Mouse (Mus musculus) limb, embryonic 15.5 days (tissue): ENCODE measurements around the gene Spout1. TPM values are rescaled to one million over a fixed set of nuclear protein-coding genes. Genes with fewer than 3 reads are reported as not detected.

Experiments used
- ATAC-seq: fragments of 200-750 bp; cut with Nextera tagmentation; 2 replicates; pipeline ENCODE4 v1.8.0; 2017; ENCODE audit warnings: low read depth, moderate TSS enrichment; ENCODE audit not compliant: insufficient number of reproducible peaks, low FRiP score, low TSS enrichment
- H3K27ac ChIP-seq: fragments of 300-500 bp; sonication (generic); 2 replicates; pipeline ENCODE4 v1.5.1; 2015; ENCODE audit warnings: moderate library complexity, mild to moderate bottlenecking, inconsistent platforms
- H3K27me3 ChIP-seq: fragments of 300-500 bp; sonication (generic); 2 replicates; pipeline ENCODE4 v1.6.1; 2015; ENCODE audit warnings: inconsistent platforms
- H3K36me3 ChIP-seq: fragments of 300-500 bp; sonication (generic); 2 replicates; pipeline ENCODE4 v1.6.1; 2015; ENCODE audit warnings: inconsistent platforms
- H3K4me1 ChIP-seq: fragments of 300-500 bp; sonication (generic); 2 replicates; pipeline ENCODE4 v1.6.1; 2015; ENCODE audit warnings: inconsistent platforms
- H3K4me2 ChIP-seq: fragments of 300-500 bp; sonication (generic); 2 replicates; pipeline ENCODE4 v1.6.1; 2015; ENCODE audit warnings: mild to moderate bottlenecking, inconsistent platforms
- H3K4me3 ChIP-seq: fragments of 300-500 bp; sonication (generic); 2 replicates; pipeline ENCODE4 v1.5.1; 2015; ENCODE audit warnings: mild to moderate bottlenecking, inconsistent platforms
- H3K9ac ChIP-seq: fragments of 300-500 bp; sonication (generic); 2 replicates; pipeline ENCODE4 v1.6.1; 2015; ENCODE audit warnings: inconsistent platforms
- H3K9me3 ChIP-seq: fragments of 300-500 bp; sonication (generic); 2 replicates; pipeline ENCODE4 v1.6.1; 2016; ENCODE audit warnings: inconsistent platforms
- WGBS: fragments of 180-500 bp; shearing (Covaris S2); methylation state at CpG from one replicate; pipeline ENCODE4 v1.1.7; 2015; 5-methylcytosine and 5-hydroxymethylcytosine counted together
- polyA plus RNA-seq: library from polyadenylated mRNA; unstranded; fragments of >200 nt; fragmentation: Nextera tagmentation; extraction: Ambion mirVana; gene quantifications from 2 replicates; pipeline ENCODE4 v1.2.1, GENCODE M21; 2015

Spout1 gene
- polyA plus RNA-seq, result 75.0 and 75.2 TPM in 2 replicates

DNA sequence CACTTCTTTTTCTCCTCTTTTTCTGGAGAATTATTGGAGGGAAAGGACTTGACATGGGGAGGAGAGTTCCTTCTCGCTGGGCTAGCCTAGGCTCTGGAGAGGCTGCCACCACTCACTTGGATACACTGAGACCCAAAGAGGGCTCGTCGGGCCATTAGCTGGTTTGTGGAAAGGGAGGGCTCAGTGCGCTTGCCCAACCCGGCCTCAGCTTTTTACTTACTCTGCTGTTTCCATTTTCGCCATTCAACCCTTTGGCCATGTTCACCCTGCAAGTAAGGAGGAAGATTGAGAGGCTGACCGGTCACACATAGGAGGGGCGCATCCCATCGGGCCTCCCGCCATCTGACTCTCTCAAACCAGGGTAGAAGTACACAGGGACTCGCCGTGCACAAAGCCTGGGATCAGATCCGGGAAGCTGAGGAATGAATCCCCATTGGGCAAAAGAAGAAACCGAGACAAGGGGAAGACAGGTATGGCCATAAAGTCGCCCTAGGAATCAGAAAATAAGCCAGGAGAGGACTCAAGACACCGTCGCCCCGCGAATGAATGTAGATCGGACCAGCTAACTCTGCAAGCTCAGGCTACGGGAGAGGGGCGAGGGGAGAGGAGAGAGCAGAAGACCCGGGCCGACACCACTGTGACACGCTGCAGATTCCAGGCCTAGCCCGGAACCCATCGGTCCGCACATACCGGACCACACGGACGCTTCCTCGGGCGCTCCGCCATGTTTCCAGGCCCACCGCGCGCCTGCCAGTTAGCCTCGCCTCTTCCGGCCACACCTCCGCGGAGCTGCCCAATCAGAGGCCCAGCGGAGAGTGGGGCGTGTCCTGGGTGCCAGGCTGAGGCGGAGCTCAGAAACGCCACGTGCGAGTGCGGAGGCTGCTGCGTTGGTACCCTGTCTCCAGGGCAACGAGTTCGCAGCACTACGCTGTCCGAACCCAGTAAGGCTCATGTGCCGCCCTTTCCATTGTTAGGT, at the start of gene Spout1:
Spout1 (minus strand) TSS at position 760 of the 976 bp plus-strand sequence.
- Histone ChIP-seq H3K4me1 (peaks cover 15% of the 10 kb centered on the region), H3K27ac (peak within 1 kb of the TSS; percentile 71), H3K4me3 (peak within 1 kb of the TSS; percentile 73), H3K9ac (peak within 1 kb of the TSS; percentile 76), H3K9me3 (no peaks in the 10 kb centered on the region), H3K36me3 (peaks cover 41% of the 10 kb centered on the region), H3K4me2 (peak within 1 kb of the TSS; percentile 80), H3K27me3 (no peaks in the 10 kb centered on the region)
- 3% methylated on average over 54 of the region's 54 CpGs for WGBS
- peak; percentile 94 for ATAC-seq

DNA sequence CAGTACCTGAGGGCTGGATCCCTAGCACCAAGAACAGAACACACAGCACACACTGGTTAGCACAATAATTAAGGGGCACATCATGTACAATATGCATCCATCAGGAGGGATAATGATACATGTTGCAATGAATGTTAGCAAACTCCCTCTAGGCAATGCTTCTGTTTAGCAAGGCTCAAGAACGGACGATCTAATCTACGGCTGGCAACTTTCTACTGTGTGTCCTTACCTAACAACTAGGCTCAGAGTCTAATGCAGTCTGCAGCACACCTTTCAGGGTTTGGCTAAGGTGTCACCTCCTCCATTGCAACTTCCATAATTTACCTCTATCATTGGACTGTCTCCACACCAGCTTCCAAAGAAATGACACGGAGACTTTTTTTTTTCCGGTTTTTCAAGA, 38.0 kb upstream of the Spout1 start:
- Histone ChIP-seq H3K27me3 (no peaks in the 10 kb centered on the region), H3K9ac (no peak overlapping the region), H3K4me2 (no peak overlapping the region), H3K4me3 (no peak overlapping the region), H3K36me3 (no peaks in the 10 kb centered on the region), H3K4me1 (no peaks in the 10 kb centered on the region), H3K27ac (no peak overlapping the region), H3K9me3 (no peaks in the 10 kb centered on the region)
- ATAC-seq, result no peak
- 90% methylated on average over 5 of the region's 5 CpGs for WGBS

- no peaks in the 10 kb centered on the region for H3K27me3 ChIP-seq
- no peaks in the 10 kb centered on the region for H3K36me3 ChIP-seq
- 75% methylated on average over 6 of the region's 6 CpGs for WGBS
- ATAC-seq, result no peak
- no peak overlapping the region for H3K4me2 ChIP-seq
- H3K9me3 ChIP-seq, result no peaks in the 10 kb centered on the region
- H3K4me3 ChIP-seq, result no peak overlapping the region
- H3K27ac ChIP-seq, result no peak overlapping the region
- H3K9ac ChIP-seq, result no peak overlapping the region
- H3K4me1 ChIP-seq, result no peaks in the 10 kb centered on the region
Observed at GRCm38 (mm10) chr2:30215493-30215892, 37.2 kb upstream of the Spout1 start.

DNA sequence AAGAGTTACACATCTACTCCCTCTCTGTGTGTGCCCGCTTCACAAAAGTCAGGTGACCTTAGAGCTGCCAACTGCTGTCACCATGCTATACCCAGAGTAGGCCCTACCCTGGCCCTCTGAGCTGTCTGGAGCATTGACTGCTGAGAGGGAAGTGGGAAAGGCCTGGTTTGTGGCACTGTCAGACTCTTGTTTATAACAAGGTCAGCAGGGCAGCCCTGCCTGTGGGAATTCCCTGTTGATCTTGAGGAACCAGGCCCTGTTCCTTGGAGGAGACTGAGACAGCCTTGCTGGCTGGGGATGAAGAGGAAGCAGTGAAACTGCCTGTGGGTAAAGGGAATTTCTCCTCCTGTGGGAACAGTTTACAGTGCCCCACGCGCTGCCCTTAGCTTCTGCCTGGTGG, 36.5 kb upstream of the Spout1 start:
- Histone ChIP-seq H3K4me2 (no peak overlapping the region), H3K9ac (no peak overlapping the region), H3K9me3 (no peaks in the 10 kb centered on the region), H3K4me3 (no peak overlapping the region), H3K4me1 (no peaks in the 10 kb centered on the region), H3K36me3 (no peaks in the 10 kb centered on the region), H3K27me3 (no peaks in the 10 kb centered on the region), H3K27ac (no peak overlapping the region)
- ATAC-seq, result no peak
- WGBS, result 73% methylated on average over 3 of the region's 3 CpGs

GRCm38 (mm10) chr2:30212951-30213350, 34.7 kb upstream of the Spout1 start:
- 34% methylated on average over 1 of the region's 1 CpGs for WGBS
- H3K9me3 ChIP-seq, result no peaks in the 10 kb centered on the region

GRCm38 (mm10) chr2:30212169-30212545, 33.9 kb upstream of the Spout1 start:
- ATAC-seq, result no peak
- H3K36me3 ChIP-seq, result no peaks in the 10 kb centered on the region
- H3K9ac ChIP-seq, result no peak overlapping the region
- H3K27ac ChIP-seq, result no peak overlapping the region
- no peaks in the 10 kb centered on the region for H3K9me3 ChIP-seq
- H3K4me3 ChIP-seq, result no peak overlapping the region
- 63% methylated on average over 4 of the region's 4 CpGs for WGBS
- H3K4me1 ChIP-seq, result no peaks in the 10 kb centered on the region
- H3K4me2 ChIP-seq, result no peak overlapping the region
- no peaks in the 10 kb centered on the region for H3K27me3 ChIP-seq

More at GRCm38 (mm10) chr2:30212951-30213350, 34.7 kb upstream of the Spout1 start:
- no peak overlapping the region for H3K4me3 ChIP-seq
- no peak overlapping the region for H3K9ac ChIP-seq
- H3K36me3 ChIP-seq, result no peaks in the 10 kb centered on the region
- ATAC-seq, result no peak
- no peak overlapping the region for H3K4me2 ChIP-seq
- H3K27me3 ChIP-seq, result no peaks in the 10 kb centered on the region
- H3K4me1 ChIP-seq, result no peaks in the 10 kb centered on the region
- H3K27ac ChIP-seq, result no peak overlapping the region

GRCm38 (mm10) chr2:30211408-30212168, 33.3 kb upstream of the Spout1 start:
- H3K27me3 ChIP-seq, result no peaks in the 10 kb centered on the region
- H3K4me1 ChIP-seq, result peaks cover 3% of the 10 kb centered on the region
- H3K4me3 ChIP-seq, result no peak overlapping the region
- no peaks in the 10 kb centered on the region for H3K36me3 ChIP-seq
- no peak overlapping the region for H3K27ac ChIP-seq
- H3K9ac ChIP-seq, result no peak overlapping the region
- no peak for ATAC-seq
- WGBS, result 71% methylated on average over 6 of the region's 6 CpGs
- H3K9me3 ChIP-seq, result no peaks in the 10 kb centered on the region
- H3K4me2 ChIP-seq, result no peak overlapping the region

DNA sequence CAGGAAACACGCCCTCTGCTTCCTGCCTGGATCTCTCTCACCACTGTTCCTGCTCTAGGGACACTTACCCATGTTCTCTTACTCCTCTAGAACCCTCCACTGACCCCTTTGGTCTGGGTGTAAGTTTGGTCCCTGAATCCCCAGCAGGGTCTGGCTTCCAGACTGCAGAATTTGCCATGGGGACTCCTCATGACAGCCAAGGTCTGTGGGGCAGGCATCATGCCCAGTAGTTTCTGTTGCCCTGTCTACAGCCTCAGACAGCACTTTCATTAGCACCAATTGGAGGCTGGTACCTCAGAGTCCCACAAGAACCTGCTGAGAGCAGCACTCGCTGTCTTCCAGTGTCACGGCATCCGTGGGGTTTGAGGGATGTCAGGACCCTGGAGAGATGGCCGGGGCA, 29.6 kb upstream of the Spout1 start:
- 69% methylated on average over 5 of the region's 5 CpGs for WGBS
- H3K27me3 ChIP-seq, result no peaks in the 10 kb centered on the region

DNA sequence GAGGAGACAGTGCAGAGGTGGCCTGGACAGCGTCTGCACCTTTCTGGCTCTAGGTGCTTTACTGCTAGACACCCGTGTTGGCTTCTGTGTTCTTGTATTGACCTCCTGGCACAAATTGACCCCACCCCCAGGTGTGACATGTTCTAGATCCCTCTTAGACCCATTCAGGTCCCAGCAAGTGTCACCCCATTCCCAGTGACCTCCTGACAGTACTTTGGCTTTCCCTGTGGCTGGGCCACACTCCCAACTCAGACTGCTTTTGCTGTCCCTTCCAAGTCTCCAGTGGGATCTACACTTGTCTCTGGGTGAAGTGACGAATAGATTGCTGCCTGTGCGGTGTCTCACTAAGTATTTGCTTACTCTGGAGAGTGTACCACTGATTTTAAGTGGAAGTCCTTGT, 29.1 kb upstream of the Spout1 start:
- Histone ChIP-seq H3K4me3 (no peak overlapping the region), H3K9ac (no peak overlapping the region), H3K9me3 (no peaks in the 10 kb centered on the region), H3K27me3 (no peaks in the 10 kb centered on the region), H3K4me1 (peaks cover 15% of the 10 kb centered on the region), H3K4me2 (no peak overlapping the region), H3K36me3 (no peaks in the 10 kb centered on the region), H3K27ac (no peak overlapping the region)
- ATAC-seq, result no peak
- WGBS, result 84% methylated on average over 4 of the region's 4 CpGs

More for the DNA sequence above, 29.6 kb upstream of the Spout1 start:
- peaks cover 15% of the 10 kb centered on the region for H3K4me1 ChIP-seq
- no peak overlapping the region for H3K9ac ChIP-seq
- H3K9me3 ChIP-seq, result no peaks in the 10 kb centered on the region
- H3K27ac ChIP-seq, result no peak overlapping the region
- ATAC-seq, result no peak
- H3K4me3 ChIP-seq, result no peak overlapping the region
- H3K36me3 ChIP-seq, result no peaks in the 10 kb centered on the region
- H3K4me2 ChIP-seq, result no peak overlapping the region

- Histone ChIP-seq H3K27me3 (no peaks in the 10 kb centered on the region), H3K9me3 (no peaks in the 10 kb centered on the region), H3K4me2 (peak within 1 kb of the TSS; percentile 89), H3K4me1 (peaks cover 15% of the 10 kb centered on the region), H3K9ac (peak within 1 kb of the TSS; percentile 64), H3K27ac (peak within 1 kb of the TSS; percentile 81), H3K36me3 (no peaks in the 10 kb centered on the region), H3K4me3 (peak within 1 kb of the TSS; percentile 79)
- ATAC-seq, result peak; percentile 92
- under 1% methylated on average over 44 of the region's 44 CpGs for WGBS
Observed at GRCm38 (mm10) chr2:30205629-30206357, 27.5 kb upstream of the Spout1 start, which contains the start of gene Kyat1. TSS of gene Kyat1 (minus strand) at chr2:30205847.

GRCm38 (mm10) chr2:30205255-30205628, 27.0 kb upstream of the Spout1 start:
- no peak; the same call in 1 of the 2 replicates for ATAC-seq
- peak overlapping the region; percentile 81 for H3K27ac ChIP-seq
- H3K9ac ChIP-seq, result peak overlapping the region; percentile 64
- no peaks in the 10 kb centered on the region for H3K9me3 ChIP-seq
- H3K4me2 ChIP-seq, result peak overlapping the region; percentile 89
- peak overlapping the region; percentile 79 for H3K4me3 ChIP-seq
- H3K27me3 ChIP-seq, result no peaks in the 10 kb centered on the region
- peaks cover 15% of the 10 kb centered on the region for H3K4me1 ChIP-seq
- 1% methylated on average over 13 of the region's 13 CpGs for WGBS
- H3K36me3 ChIP-seq, result no peaks in the 10 kb centered on the region
